Mouse (Mus musculus) myocyte (in vitro differentiated cells): ENCODE results near the gene Ica1. TPM values are rescaled to one million over a fixed set of nuclear protein-coding genes. Genes with fewer than 3 reads are reported as not detected.

Experiments
- H3K27me3 ChIP-seq: one replicate; pipeline ENCODE4 v1.6.1; 2011; ENCODE audit not compliant: control insufficient read depth, insufficient read depth, insufficient read length
- H3K36me3 ChIP-seq: one replicate; pipeline ENCODE4 v1.6.1; 2011; ENCODE audit not compliant: control insufficient read depth, insufficient read depth
- H3K4me2 ChIP-seq: one replicate; pipeline ENCODE4 v1.6.1; 2011; ENCODE audit warnings: low read depth, control low read depth
- H3K4me3 ChIP-seq: one replicate; pipeline ENCODE4 v1.5.1; 2011; ENCODE audit warnings: mild to moderate bottlenecking, control low read depth, moderate library complexity
- H3K79me2 ChIP-seq: one replicate; pipeline ENCODE4 v1.6.1; 2011; ENCODE audit not compliant: control insufficient read depth, insufficient read depth
- H3ac ChIP-seq: one replicate; pipeline ENCODE4 v1.6.1; 2011; ENCODE audit not compliant: control insufficient read depth, insufficient read length
- CEBPB ChIP-seq: IDR thresholded peaks from 2 replicates; pipeline ENCODE4 v1.6.1; 2011; ENCODE audit warnings: mild to moderate bottlenecking, moderate library complexity; ENCODE audit not compliant: poor library complexity, insufficient read depth, severe bottlenecking
- E2F4 ChIP-seq: IDR thresholded peaks from one replicate; pipeline ENCODE4 v1.6.1; 2011; ENCODE audit warnings: mild to moderate bottlenecking, control low read depth, moderate library complexity; ENCODE audit not compliant: insufficient read depth
- MAX ChIP-seq: IDR thresholded peaks from one replicate; pipeline ENCODE4 v1.6.1; 2011; ENCODE audit warnings: low read depth, mild to moderate bottlenecking, control low read depth
- MYOD1 ChIP-seq, 3 experiments: IDR thresholded peaks; one replicate each; pipeline ENCODE4 v1.6.1; 2011; ENCODE audit warnings: control low read depth in 2 of 3, low read depth in 2 of 3, mild to moderate bottlenecking in 2 of 3, moderate library complexity in 1 of 3; ENCODE audit not compliant: insufficient read length in 2 of 3, control insufficient read depth in 1 of 3
- MYOG ChIP-seq, 3 experiments: IDR thresholded peaks; one replicate each; pipeline ENCODE4 v1.6.1; 2011; ENCODE audit warnings: control low read depth in 2 of 3, low read depth in 2 of 3, mild to moderate bottlenecking in 2 of 3; ENCODE audit not compliant: insufficient read length in 2 of 3, control insufficient read depth in 1 of 3, insufficient read depth in 1 of 3
- POLR2A ChIP-seq: IDR thresholded peaks from one replicate; pipeline ENCODE4 v1.6.1; 2011; ENCODE audit warnings: low read depth, mild to moderate bottlenecking, control low read depth, moderate library complexity; ENCODE audit not compliant: insufficient read length
- POLR2AphosphoS2 ChIP-seq: IDR thresholded peaks from one replicate; pipeline ENCODE4 v1.6.1; 2011; ENCODE audit warnings: low read depth, control low read depth; ENCODE audit not compliant: insufficient read length
- REST ChIP-seq: IDR thresholded peaks from one replicate; pipeline ENCODE4 v1.6.1; 2011; ENCODE audit warnings: mild to moderate bottlenecking, control low read depth, moderate library complexity; ENCODE audit not compliant: insufficient read depth, insufficient read length
- SRF ChIP-seq: IDR thresholded peaks from one replicate; pipeline ENCODE4 v1.6.1; 2011; ENCODE audit warnings: low read depth; ENCODE audit not compliant: control insufficient read depth, insufficient read length
- TCF12 ChIP-seq: IDR thresholded peaks from one replicate; pipeline ENCODE4 v1.6.1; 2011; ENCODE audit warnings: mild to moderate bottlenecking, control low read depth; ENCODE audit not compliant: poor library complexity, insufficient read depth, severe bottlenecking
- TCF3 ChIP-seq: IDR thresholded peaks from one replicate; pipeline ENCODE4 v1.6.1; 2011; ENCODE audit warnings: low read depth, control low read depth; ENCODE audit not compliant: insufficient read length
- USF1 ChIP-seq: IDR thresholded peaks from one replicate; pipeline ENCODE4 v1.6.1; 2011; ENCODE audit warnings: low read depth, mild to moderate bottlenecking, control low read depth, moderate library complexity
- polyA plus RNA-seq: library from polyadenylated mRNA; unstranded; fragments of >200 nt; fragmentation: generic; extraction: Trizol; gene quantifications from one replicate; pipeline ENCODE4 v1.2.1, GENCODE M21; 2012; ENCODE audit warnings: missing spikeins

Ica1 gene
- polyA plus RNA-seq, 1 experiment: 6.0 TPM

DNA sequence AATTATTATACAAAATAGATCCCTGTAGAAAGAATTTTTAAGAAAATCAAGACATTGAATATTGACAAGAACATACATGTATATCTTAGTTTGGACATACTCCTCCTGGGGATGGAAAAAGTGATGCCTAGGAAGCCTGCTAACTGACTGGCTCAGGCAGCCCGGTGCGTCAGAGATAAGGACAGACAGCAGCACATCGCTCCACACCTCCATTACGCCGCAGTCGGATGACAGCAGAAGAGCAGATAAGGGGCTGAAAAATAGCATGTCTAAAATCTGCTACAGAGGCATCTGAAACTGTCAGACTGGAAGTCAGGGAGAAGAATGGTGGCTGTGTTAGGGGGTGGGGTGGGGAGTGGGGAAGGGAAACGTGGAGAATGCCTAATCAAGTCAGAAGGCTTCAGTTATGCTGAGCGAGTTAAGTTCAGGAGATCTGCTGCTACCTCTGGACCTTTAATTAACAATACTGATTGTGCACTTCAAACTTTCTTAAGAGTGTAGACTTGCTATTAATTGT, 22.5 kb downstream of the Ica1 start:
- H3ac ChIP-seq: no peak overlapping the region
- no peaks in the 10 kb centered on the region for H3K79me2 ChIP-seq
- no peaks in the 10 kb centered on the region for H3K27me3 ChIP-seq
- TF ChIP-seq USF1 (no peak), POLR2A (no peak), TCF12 (no peak), CEBPB (no peak), E2F4 (no peak), TCF3 (no peak), MAX (no peak), SRF (no peak), MYOD1 (IDR thresholded peaks at IDR 0.05; ENCODE audit: control insufficient read depth in 1 of 3, insufficient read length in 2 of 3, low read depth in 2 of 3) (no peak), MYOG (IDR thresholded peaks at IDR 0.05; ENCODE audit: control insufficient read depth in 1 of 3, insufficient read depth in 1 of 3, insufficient read length in 2 of 3, low read depth in 2 of 3) (no peak), REST (no peak), POLR2AphosphoS2 (no peak)
- H3K36me3 ChIP-seq: no peaks in the 10 kb centered on the region
- H3K4me3 ChIP-seq: no peak overlapping the region
- H3K4me2 ChIP-seq: no peak overlapping the region

DNA sequence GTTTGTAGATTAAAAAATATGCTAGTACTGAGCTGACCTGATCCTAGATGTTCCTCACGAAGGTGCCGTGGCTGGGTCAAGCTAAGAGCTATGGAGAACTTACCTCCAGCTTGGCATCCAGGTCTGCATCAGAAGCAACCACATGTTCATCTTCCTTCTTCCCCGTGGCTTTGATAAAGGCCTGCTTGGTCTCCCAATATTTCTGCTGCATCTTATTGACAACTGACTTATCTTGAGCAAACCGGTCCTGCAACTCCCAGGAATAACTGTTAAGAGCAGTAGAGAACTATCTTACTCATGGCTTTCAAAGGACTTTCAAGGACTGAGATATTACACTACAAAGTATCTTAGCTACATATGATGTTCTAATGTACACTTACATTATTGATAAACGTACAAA, 23.8 kb downstream of the Ica1 start:
- Histone ChIP-seq H3K79me2 (no peaks in the 10 kb centered on the region), H3ac (no peak overlapping the region), H3K4me2 (no peak overlapping the region), H3K27me3 (no peaks in the 10 kb centered on the region), H3K36me3 (no peaks in the 10 kb centered on the region), H3K4me3 (no peak overlapping the region)
- no peak for TF ChIP-seq CEBPB
- no peak for TF ChIP-seq POLR2AphosphoS2
- no peak for TF ChIP-seq TCF3
- TF ChIP-seq POLR2A: no peak
- TF ChIP-seq USF1: no peak
- no peak for TF ChIP-seq MAX
- TF ChIP-seq TCF12: no peak
- no peak for TF ChIP-seq MYOG (IDR thresholded peaks at IDR 0.05; ENCODE audit: control insufficient read depth in 1 of 3, insufficient read depth in 1 of 3, insufficient read length in 2 of 3, low read depth in 2 of 3)
- no peak for TF ChIP-seq SRF
- TF ChIP-seq E2F4: no peak
- TF ChIP-seq MYOD1 (IDR thresholded peaks at IDR 0.05; ENCODE audit: control insufficient read depth in 1 of 3, insufficient read length in 2 of 3, low read depth in 2 of 3): no peak

DNA sequence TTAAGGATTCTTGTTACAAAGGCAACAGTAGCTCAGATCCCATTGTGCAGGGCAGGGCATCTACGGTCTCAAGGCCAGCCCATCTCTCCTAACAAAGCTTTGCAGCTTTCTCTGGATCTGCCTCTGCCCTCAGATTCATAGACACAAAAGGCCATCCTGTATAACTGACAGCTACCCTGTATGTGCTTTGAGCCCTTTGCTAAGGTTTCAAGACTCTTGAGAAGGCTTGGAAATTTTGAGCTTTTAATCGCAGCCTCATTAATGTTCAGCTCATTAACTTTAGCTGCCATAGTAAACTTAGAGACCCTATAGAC, 24.6 kb downstream of the Ica1 start:
- no peaks in the 10 kb centered on the region for H3K79me2 ChIP-seq
- no peak overlapping the region for H3ac ChIP-seq
- no peaks in the 10 kb centered on the region for H3K36me3 ChIP-seq
- H3K4me3 ChIP-seq: no peak overlapping the region
- TF ChIP-seq CEBPB (no peak), TCF3 (no peak), SRF (no peak), REST (no peak), POLR2A (no peak), TCF12 (no peak), MYOD1 (IDR thresholded peaks at IDR 0.05; ENCODE audit: control insufficient read depth in 1 of 3, insufficient read length in 2 of 3, low read depth in 2 of 3) (no peak), USF1 (no peak), MYOG (IDR thresholded peaks at IDR 0.05; ENCODE audit: control insufficient read depth in 1 of 3, insufficient read depth in 1 of 3, insufficient read length in 2 of 3, low read depth in 2 of 3) (no peak)
- H3K4me2 ChIP-seq: no peak overlapping the region
- no peaks in the 10 kb centered on the region for H3K27me3 ChIP-seq

DNA sequence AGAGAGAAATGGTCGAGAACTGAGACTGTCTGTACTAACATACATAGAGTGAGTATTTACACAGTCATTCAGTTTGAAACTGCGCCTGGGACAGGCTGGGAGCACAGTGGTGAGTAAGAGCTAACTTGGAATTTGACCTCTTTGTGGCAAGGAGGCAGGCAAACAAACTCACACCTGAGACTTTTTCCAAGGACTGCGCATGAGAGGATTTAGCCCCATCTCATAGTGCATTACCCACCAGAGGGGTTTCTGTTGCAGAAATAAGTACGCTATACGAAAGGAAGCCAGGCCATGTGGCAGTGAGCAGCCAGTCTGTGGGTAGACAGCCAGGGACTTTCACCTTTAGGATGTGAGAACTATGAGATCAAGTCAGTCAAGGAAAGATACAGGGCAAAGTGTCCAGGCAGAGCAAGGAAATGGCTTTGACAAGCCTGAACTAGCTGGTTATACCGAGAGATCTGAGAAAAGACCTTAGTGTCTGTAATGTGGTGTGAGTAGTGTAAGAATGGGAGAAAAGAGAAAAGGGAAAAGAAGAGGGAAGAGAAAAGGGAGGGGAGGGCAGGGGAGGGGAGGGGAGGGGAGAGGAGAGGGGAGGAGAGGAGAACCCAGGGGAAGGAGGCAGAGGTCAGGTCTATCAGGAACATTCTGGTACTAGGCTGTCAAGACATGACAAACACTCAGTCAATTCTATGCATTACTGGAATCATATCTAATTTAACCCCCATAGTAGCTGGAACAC, 25.1 kb downstream of the Ica1 start:
- TF ChIP-seq REST (no peak), SRF (no peak), CEBPB (no peak), E2F4 (no peak), TCF12 (no peak), MYOD1 (IDR thresholded peaks at IDR 0.05; ENCODE audit: control insufficient read depth in 1 of 3, insufficient read length in 2 of 3, low read depth in 2 of 3) (no peak), USF1 (no peak), MYOG (IDR thresholded peaks at IDR 0.05; ENCODE audit: control insufficient read depth in 1 of 3, insufficient read depth in 1 of 3, insufficient read length in 2 of 3, low read depth in 2 of 3) (no peak), POLR2AphosphoS2 (no peak), POLR2A (no peak), TCF3 (no peak), MAX (no peak)
- no peaks in the 10 kb centered on the region for H3K36me3 ChIP-seq
- no peak overlapping the region for H3K4me2 ChIP-seq
- H3K79me2 ChIP-seq: no peaks in the 10 kb centered on the region
- no peak overlapping the region for H3ac ChIP-seq
- H3K27me3 ChIP-seq: no peaks in the 10 kb centered on the region
- no peak overlapping the region for H3K4me3 ChIP-seq

DNA sequence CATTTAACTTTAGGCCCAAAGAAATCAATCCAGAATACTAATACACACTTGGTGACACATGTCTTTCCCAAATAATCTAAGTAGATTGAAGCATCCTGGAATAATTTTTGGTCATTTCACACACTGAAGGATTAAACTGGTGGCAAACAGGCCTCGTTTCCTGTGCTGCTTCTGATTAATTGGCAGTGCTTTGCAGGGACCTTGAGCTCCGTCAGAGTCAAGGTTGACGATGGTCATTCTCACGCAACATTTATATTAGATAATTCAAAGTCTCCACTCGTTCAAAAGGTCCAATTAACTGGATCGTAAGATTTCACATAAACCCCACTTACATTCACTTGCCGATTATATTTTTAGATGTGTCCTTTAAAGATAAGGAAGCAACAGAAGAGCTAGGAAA, 33.4 kb downstream of the Ica1 start:
- H3K4me3 ChIP-seq: no peak overlapping the region
- H3K36me3 ChIP-seq: no peaks in the 10 kb centered on the region
- no peaks in the 10 kb centered on the region for H3K27me3 ChIP-seq
- TF ChIP-seq TCF3 (no peak), SRF (no peak), MAX (no peak), POLR2A (no peak), USF1 (no peak), E2F4 (no peak), CEBPB (no peak), MYOD1 (IDR thresholded peaks at IDR 0.05; ENCODE audit: control insufficient read depth in 1 of 3, insufficient read length in 2 of 3, low read depth in 2 of 3) (no peak), TCF12 (no peak), POLR2AphosphoS2 (no peak), REST (no peak), MYOG (IDR thresholded peaks at IDR 0.05; ENCODE audit: control insufficient read depth in 1 of 3, insufficient read depth in 1 of 3, insufficient read length in 2 of 3, low read depth in 2 of 3) (no peak)
- H3K4me2 ChIP-seq: no peak overlapping the region
- no peak overlapping the region for H3ac ChIP-seq
- H3K79me2 ChIP-seq: no peaks in the 10 kb centered on the region
